Mouse (Mus musculus) heart, embryonic 14.5 days (tissue): Measurements from ENCODE around the gene Ift43. TPM values are rescaled to one million over a fixed set of nuclear protein-coding genes. Genes with fewer than 3 reads are reported as not detected.

Experiments
- ATAC-seq: fragments of 200-750 bp; cut with Nextera tagmentation; 2 replicates; pipeline ENCODE4 v1.8.0; 2017; ENCODE audit warnings: low read depth, moderate TSS enrichment; ENCODE audit not compliant: insufficient number of reproducible peaks, insufficient read depth, low FRiP score
- H3K27ac ChIP-seq, 2 experiments: fragments of 200-500 bp in 1 of 2; fragments of 300-500 bp in 1 of 2; sonication (generic) in 1 of 2; replicated peaks in 1 of 2; 2 replicates each; pipeline ENCODE4 v1.5.1; 2012 to 2014; ENCODE audit warnings: low read depth in 2 of 2, low read length in 2 of 2, control low read depth in 1 of 2, mild to moderate bottlenecking in 1 of 2, mixed read lengths in 1 of 2; ENCODE audit not compliant: control insufficient read depth in 1 of 2, insufficient read depth in 1 of 2
- H3K27me3 ChIP-seq: fragments of 300-500 bp; sonication (generic); 2 replicates; pipeline ENCODE4 v1.6.1; 2014; ENCODE audit warnings: mild to moderate bottlenecking, low read length, control low read depth; ENCODE audit not compliant: control insufficient read depth, insufficient read depth
- H3K36me3 ChIP-seq: fragments of 300-500 bp; sonication (generic); 2 replicates; pipeline ENCODE4 v1.6.1; 2014; ENCODE audit warnings: mild to moderate bottlenecking, control low read depth, low read length, mixed read lengths; ENCODE audit not compliant: control insufficient read depth, insufficient read depth
- H3K4me1 ChIP-seq, 2 experiments: fragments of 200-500 bp in 1 of 2; fragments of 300-500 bp in 1 of 2; sonication (generic) in 1 of 2; 2 replicates each; pipeline ENCODE4 v1.6.1; 2012 to 2014; ENCODE audit warnings: low read length in 2 of 2, control low read depth in 1 of 2, mixed read lengths in 1 of 2; ENCODE audit not compliant: control insufficient read depth in 2 of 2, insufficient read depth in 2 of 2
- H3K4me2 ChIP-seq: fragments of 300-500 bp; sonication (generic); 2 replicates; pipeline ENCODE4 v1.6.1; 2014; ENCODE audit warnings: mild to moderate bottlenecking, low read length
- H3K4me3 ChIP-seq, 2 experiments: fragments of 200-500 bp in 1 of 2; fragments of 300-500 bp in 1 of 2; sonication (generic) in 1 of 2; 2 replicates each; pipeline ENCODE4 v1.5.1; 2012 to 2014; ENCODE audit warnings: low read length in 2 of 2, mild to moderate bottlenecking in 2 of 2, control low read depth in 1 of 2, low read depth in 1 of 2, moderate library complexity in 1 of 2; ENCODE audit not compliant: control insufficient read depth in 1 of 2, insufficient read depth in 1 of 2
- H3K9ac ChIP-seq: fragments of 300-500 bp; sonication (generic); 2 replicates; pipeline ENCODE4 v1.6.1; 2014; ENCODE audit warnings: mild to moderate bottlenecking, low read length
- H3K9me3 ChIP-seq: fragments of 300-500 bp; sonication (generic); 2 replicates; pipeline ENCODE4 v1.6.1; 2016; ENCODE audit warnings: low read length, control low read depth; ENCODE audit not compliant: control insufficient read depth
- whole genome bisulfite sequencing: fragments of 180-500 bp; shearing (Covaris S2); extraction: QIAGEN DNeasy Blood & Tissue Kit; methylation state at CpG from one replicate; pipeline ENCODE4 v1.1.7; 2014; 5-methylcytosine and 5-hydroxymethylcytosine counted together
- polyA plus RNA-seq: library from polyadenylated mRNA; unstranded; fragments of >200 nt; fragmentation: Nextera tagmentation; extraction: Ambion mirVana; gene quantifications from 2 replicates; pipeline ENCODE4 v1.2.1, GENCODE M21; 2014

The Ift43 gene
- polyA plus RNA-seq, 1 experiment from 2014 or later = 142 TPM

DNA sequence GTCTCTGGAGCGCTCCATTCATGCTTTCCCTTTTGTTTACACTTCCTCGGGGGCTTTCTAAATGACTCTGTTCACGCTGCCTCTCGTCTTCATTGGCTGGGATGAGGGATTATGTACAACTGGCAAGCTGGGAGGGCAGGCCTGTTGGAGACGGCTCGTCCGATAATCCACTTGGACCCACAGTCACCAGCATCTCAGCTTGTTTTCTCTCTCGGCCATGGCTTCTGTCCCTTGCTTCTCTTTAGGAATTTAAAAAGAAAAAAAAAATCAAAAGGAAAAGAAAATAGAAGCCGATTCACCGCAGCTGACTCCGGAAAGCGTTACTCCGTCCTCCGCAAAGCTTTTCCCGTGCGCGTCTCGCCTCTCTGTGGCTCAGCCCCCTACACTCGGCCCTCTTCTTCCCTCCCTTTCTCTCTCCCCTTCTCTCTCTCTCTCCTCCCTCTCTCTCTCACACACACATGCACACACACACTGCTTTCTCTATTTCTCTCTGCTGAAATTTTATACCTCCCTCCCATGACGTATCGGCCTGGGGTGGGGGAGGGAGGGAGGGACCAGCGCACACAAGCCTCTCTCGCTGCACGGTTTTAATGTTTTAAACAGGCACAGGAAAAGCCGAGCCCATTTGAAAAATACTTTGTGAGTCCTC, 3.7 kb upstream of the Ift43 start, which contains the start of gene Tgfb3:
Tgfb3 (minus strand) TSS at position 489 of the 649 bp plus-strand sequence.
- H3K4me1 ChIP-seq = peaks cover 13 to 34% of the 10 kb centered on the region in 2 experiments
- peak; percentile 66 for ATAC-seq
- peak within 1 kb of the TSS; percentile 51 to 72 for H3K4me3 ChIP-seq
- no peaks in the 10 kb centered on the region for H3K36me3 ChIP-seq
- H3K9ac ChIP-seq = peak within 1 kb of the TSS; percentile 78
- peak within 1 kb of the TSS; percentile 74 for H3K4me2 ChIP-seq
- no peaks in the 10 kb centered on the region for H3K27me3 ChIP-seq
- no peaks in the 10 kb centered on the region for H3K9me3 ChIP-seq
- H3K27ac ChIP-seq = peak within 1 kb of the TSS; percentile 94 to 95
- under 1% methylated on average over 25 of the region's 25 CpGs for WGBS

DNA sequence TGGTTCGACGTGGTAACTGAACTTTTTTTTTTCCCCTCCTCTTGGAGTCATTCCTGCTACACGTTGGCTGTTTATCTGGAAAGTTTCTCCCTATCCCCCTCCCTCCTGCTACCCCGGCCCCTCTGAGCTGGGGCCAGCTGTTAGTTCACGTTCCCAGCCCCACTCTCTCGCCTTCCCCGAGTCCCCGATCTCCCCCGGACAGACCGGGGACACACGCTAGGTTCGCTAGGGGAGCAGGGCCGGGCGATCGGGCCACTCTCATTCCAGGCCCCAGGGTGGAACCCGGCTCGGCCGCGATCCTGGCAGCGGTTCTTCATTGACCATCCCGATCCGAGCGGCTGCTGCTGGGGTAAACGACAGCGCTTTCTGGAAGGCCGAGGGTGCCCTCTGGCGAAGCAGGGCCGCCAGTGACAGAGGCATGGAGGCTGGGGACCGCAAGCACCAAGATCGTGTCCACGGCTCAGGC, 3.1 kb upstream of the Ift43 start:
- ATAC-seq = peak; percentile 75
- Histone ChIP-seq H3K27me3 (no peaks in the 10 kb centered on the region), H3K4me2 (peak overlapping the region; percentile 74), H3K36me3 (no peaks in the 10 kb centered on the region), H3K4me1 (peaks cover 13 to 34% of the 10 kb centered on the region in 2 experiments), H3K9me3 (no peaks in the 10 kb centered on the region), H3K4me3 (peak overlapping the region; percentile 51 to 72), H3K9ac (peak overlapping the region; percentile 78), H3K27ac (peak overlapping the region; percentile 94 to 95)
- WGBS = 1% methylated on average over 31 of the region's 31 CpGs

DNA sequence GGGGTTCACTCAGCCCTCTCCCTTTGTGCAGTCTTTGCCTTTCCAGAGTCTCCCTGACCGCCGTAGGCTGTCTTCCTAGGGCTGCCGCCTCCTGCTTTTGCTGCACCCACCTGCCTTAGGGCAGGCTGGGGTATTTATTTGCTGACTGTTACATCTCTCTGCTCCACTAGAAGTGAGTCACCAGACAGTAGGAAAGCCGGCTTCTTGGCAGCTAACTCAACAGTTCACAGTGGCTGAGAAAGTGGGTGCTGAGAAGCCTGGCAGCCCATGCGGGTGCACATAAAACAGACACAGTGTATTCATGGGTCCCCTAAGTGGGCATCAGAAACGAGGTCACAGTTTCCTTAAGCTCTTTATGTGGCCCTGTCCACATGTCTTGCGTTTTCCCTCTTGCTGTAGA, 3.5 kb downstream of the Ift43 start:
- WGBS = 90% methylated on average over 7 of the region's 7 CpGs
- no peaks in the 10 kb centered on the region for H3K27me3 ChIP-seq
- H3K4me1 ChIP-seq = peaks cover 17 to 34% of the 10 kb centered on the region in 2 experiments
- no peak overlapping the region for H3K4me2 ChIP-seq
- no peaks in the 10 kb centered on the region for H3K9me3 ChIP-seq
- peak overlapping the region in 1 of 2 experiments; percentile 78; a peak in 2 of 4 replicates for H3K27ac ChIP-seq
- peak overlapping the region; percentile 21; the same call in 1 of the 2 replicates for H3K9ac ChIP-seq
- peaks cover 31% of the 10 kb centered on the region for H3K36me3 ChIP-seq
- no peak for ATAC-seq
- H3K4me3 ChIP-seq = no peak overlapping the region

DNA sequence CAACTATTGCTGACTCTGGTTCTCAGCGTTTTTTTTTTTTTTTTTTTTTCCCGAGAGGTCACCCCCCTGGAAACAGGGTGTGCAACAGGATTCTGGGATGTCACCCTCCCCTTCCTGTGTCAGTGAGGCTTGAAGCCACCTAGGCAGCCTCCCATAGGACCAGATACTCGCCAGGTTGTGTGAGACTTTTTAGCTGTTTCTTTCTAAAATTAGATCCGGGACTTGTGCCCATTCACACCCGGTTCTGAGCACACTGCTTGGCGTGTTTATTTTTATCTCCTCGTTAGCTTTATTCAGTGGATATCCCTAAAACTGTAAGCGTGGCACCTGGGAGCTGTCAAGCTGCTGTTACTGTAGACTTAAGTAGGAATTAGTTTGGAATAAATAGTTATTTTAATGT, 4.2 kb downstream of the Ift43 start:
- H3K27me3 ChIP-seq = no peaks in the 10 kb centered on the region
- peaks cover 31% of the 10 kb centered on the region for H3K36me3 ChIP-seq
- peak overlapping the region; percentile 49 to 78 for H3K27ac ChIP-seq
- H3K4me1 ChIP-seq = peaks cover 23 to 41% of the 10 kb centered on the region in 2 experiments
- H3K9me3 ChIP-seq = no peaks in the 10 kb centered on the region
- H3K4me3 ChIP-seq = no peak overlapping the region
- H3K4me2 ChIP-seq = 0 out of 2 replicates have a peak overlapping the region, but pooled peaks have one; percentile 7
- no peak for ATAC-seq
- 39% methylated on average over 8 of the region's 8 CpGs for WGBS
- H3K9ac ChIP-seq = peak overlapping the region; percentile 25; the same call in 1 of the 2 replicates

DNA sequence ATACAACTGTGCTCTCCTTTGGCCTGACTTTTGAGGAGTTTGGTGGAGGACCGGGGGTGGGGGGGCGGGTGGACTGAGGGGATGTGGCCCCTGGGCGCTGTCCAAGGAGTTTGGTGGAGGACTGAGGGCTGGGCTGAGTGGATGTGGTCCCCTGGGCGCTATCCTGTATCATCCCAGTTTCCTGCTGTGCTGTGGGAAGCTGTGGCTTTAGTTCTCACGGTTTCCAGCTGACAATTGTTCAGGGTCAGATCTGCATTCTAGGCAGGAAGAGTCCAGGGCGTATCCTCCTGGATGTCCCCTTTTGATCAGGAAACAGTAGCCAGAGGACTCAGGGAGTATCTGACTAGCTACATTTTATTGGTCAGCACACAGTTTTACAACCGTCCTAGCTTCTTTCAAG, 5.7 kb downstream of the Ift43 start:
- H3K4me2 ChIP-seq = no peak overlapping the region
- H3K36me3 ChIP-seq = peaks cover 31% of the 10 kb centered on the region
- peaks cover 29 to 45% of the 10 kb centered on the region in 2 experiments for H3K4me1 ChIP-seq
- no peak overlapping the region for H3K9ac ChIP-seq
- 69% methylated on average over 7 of the region's 7 CpGs for WGBS
- no peak overlapping the region for H3K4me3 ChIP-seq
- H3K9me3 ChIP-seq = no peaks in the 10 kb centered on the region
- H3K27ac ChIP-seq = peak overlapping the region in 1 of 2 experiments; percentile 78; a peak in 2 of 4 replicates
- no peaks in the 10 kb centered on the region for H3K27me3 ChIP-seq
- peak; percentile 48; the same call in 1 of the 2 replicates for ATAC-seq

DNA sequence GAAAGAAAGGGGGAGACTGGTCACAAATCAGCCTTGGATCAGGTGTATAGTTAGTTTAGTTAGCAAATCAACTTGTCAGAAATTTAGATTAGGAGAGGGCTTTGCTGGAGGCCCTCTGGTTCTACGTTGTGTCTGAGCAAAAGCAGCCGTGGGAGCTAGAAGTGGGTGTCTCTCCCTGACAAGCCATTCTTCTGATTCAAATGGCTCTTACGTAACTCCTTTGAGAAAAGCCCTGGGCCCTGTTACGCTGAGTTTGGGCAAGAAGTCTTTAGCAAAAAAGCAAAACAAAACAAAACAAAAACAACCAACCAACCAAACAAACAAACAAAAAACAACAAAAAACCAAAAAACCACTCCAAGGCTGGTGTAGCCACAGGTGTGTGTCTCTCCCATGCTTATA, 8.4 kb downstream of the Ift43 start:
- 63% methylated on average over 4 of the region's 4 CpGs for WGBS
- ATAC-seq = no peak
- H3K36me3 ChIP-seq = peaks cover 36% of the 10 kb centered on the region
- peaks cover 28 to 41% of the 10 kb centered on the region in 2 experiments for H3K4me1 ChIP-seq
- no peak overlapping the region for H3K4me2 ChIP-seq
- H3K4me3 ChIP-seq = no peak overlapping the region
- no peaks in the 10 kb centered on the region for H3K27me3 ChIP-seq
- peak overlapping the region; percentile 73 to 89 for H3K27ac ChIP-seq
- peak overlapping the region; percentile 58 for H3K9ac ChIP-seq
- no peaks in the 10 kb centered on the region for H3K9me3 ChIP-seq

DNA sequence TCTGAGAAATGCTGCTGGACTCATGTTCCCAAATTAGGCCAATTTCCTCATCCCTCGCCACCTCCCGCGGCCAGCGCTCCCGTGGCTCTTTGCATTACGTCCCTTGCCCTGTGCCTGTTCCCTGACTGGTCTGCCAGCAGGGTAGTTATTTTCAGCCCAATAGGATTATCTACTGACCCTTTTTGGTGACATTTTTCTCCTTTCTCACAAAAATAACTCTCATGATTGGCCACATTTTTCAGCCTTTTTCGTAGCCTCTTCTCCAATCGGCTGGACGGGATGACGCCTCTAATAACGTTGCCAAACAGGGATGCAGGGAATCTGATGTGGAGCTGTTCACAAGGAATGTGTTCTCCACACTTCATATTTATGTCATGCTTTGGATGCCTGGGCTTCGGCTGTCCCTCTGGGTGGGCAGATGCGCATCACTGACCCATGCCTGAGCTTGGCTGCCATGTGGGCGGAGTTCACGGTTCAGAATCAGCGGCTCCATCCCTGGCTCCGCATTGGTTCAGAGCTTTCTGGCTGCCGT, 9.3 kb downstream of the Ift43 start:
- Histone ChIP-seq H3K4me3 (0 out of 4 replicates have a peak overlapping the region, but pooled peaks of 1 of the 2 experiments have one; percentile 4), H3K9me3 (no peaks in the 10 kb centered on the region), H3K27ac (peak overlapping the region; percentile 73 to 89), H3K4me1 (peaks cover 22 to 34% of the 10 kb centered on the region in 2 experiments), H3K36me3 (peaks cover 34% of the 10 kb centered on the region), H3K27me3 (no peaks in the 10 kb centered on the region), H3K4me2 (peak overlapping the region; percentile 39), H3K9ac (peak overlapping the region; percentile 58; the same call in 1 of the 2 replicates)
- ATAC-seq = no peak
- 21% methylated on average over 18 of the region's 18 CpGs for WGBS
